Mouse (Mus musculus) small intestine, adult 2 months (tissue): ENCODE data around the gene Map4k1.

Source experiments
- CTCF ChIP-seq: fragments of 200-500 bp; IDR thresholded peaks from 2 replicates; pipeline ENCODE4 v1.5.1; 2012; ENCODE audit warnings: low read depth, mild to moderate bottlenecking, control low read depth, inconsistent platforms, low read length, moderate library complexity, mixed read lengths; ENCODE audit not compliant: insufficient replicate concordance, insufficient read length; ENCODE audit errors: extremely low read depth
- POLR2A ChIP-seq: fragments of 200-500 bp; IDR thresholded peaks from 2 replicates; pipeline ENCODE4 v1.6.1; 2012; ENCODE audit warnings: low read depth, mild to moderate bottlenecking, control low read depth, inconsistent platforms, low read length, moderate library complexity

- no peak for TF ChIP-seq CTCF
- no peak for TF ChIP-seq POLR2A
Measured at GRCm38 (mm10) chr7:29008171-29008570, 26.3 kb downstream of the Map4k1 start.
